Mouse (Mus musculus) heart, postnatal 0 days (tissue): ENCODE measurements around the gene Ust.

Experiments
- CTCF ChIP-seq: IDR thresholded peaks from 2 replicates; pipeline ENCODE4 v1.5.1; 2016; ENCODE audit warnings: antibody characterized with exemption, control low read depth, low read depth
- EP300 ChIP-seq: IDR thresholded peaks from 2 replicates; pipeline ENCODE4 v1.6.1; 2016; ENCODE audit warnings: antibody characterized with exemption, low read depth

GRCm38 (mm10) chr10:8513690-8514089 lies 4.9 kb downstream of the Ust start:
- TF ChIP-seq CTCF (no peak), EP300 (no peak)
